Mouse (Mus musculus) bone marrow macrophage, adult 2 months (primary cell): ENCODE data around the gene Pde8a. TPM values are rescaled to one million over a fixed set of nuclear protein-coding genes. Genes with fewer than 3 reads are reported as not detected.

Experiments
- H3K27ac ChIP-seq: 2 replicates; pipeline ENCODE4 v1.5.1; 2012; ENCODE audit warnings: low read depth, low read length; ENCODE audit not compliant: insufficient read depth
- H3K4me1 ChIP-seq: 2 replicates; pipeline ENCODE4 v1.6.1; 2012; ENCODE audit warnings: low read length; ENCODE audit not compliant: control insufficient read depth, insufficient read depth
- H3K4me3 ChIP-seq: 2 replicates; pipeline ENCODE4 v1.5.1; 2012; ENCODE audit warnings: mild to moderate bottlenecking, low read length, moderate library complexity; ENCODE audit not compliant: insufficient read depth
- CTCF ChIP-seq: IDR thresholded peaks from 2 replicates; pipeline ENCODE4 v1.5.1; 2012; ENCODE audit warnings: low read depth, mild to moderate bottlenecking, low read length, moderate library complexity
- POLR2A ChIP-seq: IDR thresholded peaks from 2 replicates; pipeline ENCODE4 v1.6.1; 2012; ENCODE audit warnings: mild to moderate bottlenecking, low read depth, low read length, borderline replicate concordance
- polyA plus RNA-seq: library from polyadenylated mRNA; stranded (reverse); fragments of >200 nt; gene quantifications from 2 replicates; pipeline ENCODE4 v1.2.4, GENCODE M21; 2012; ENCODE audit not compliant: missing spikeins, insufficient read depth, insufficient read length

Pde8a gene
- polyA plus RNA-seq, 1 experiment: 31.7 TPM

DNA sequence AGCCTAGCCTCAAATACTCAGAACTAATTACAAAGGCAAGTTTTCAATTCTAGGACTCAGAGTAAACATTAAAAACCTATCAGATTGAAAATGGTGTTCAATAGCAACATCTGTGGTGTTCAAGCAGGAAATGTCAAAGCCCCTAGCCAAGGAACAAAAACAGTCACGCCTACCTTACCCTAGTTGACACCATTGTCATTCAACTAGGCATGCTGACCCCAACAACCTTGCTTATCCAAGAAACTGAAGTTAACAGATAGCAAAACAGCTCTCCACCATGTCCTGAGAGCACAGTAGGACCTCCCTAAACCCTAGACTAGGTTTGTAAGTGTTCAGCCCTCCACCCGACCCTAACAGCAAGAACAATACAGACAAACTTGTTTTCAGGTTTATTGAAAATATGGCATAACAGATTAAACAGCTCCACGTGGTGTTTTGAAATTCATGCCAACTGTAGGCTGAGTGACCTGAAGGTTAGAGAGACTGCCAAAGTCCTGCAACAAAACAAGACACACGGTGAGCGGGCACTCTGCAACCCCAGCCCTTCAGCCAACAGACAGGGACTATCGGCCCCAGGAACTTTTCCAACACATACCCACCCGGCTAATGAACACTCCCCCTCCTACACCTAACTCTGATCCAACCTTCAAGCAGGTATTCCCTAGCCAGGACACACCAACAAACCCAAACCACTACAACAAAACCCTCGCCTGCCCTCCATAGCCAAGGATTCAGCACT lies 129.1 kb downstream of the Pde8a start:
- H3K4me1 ChIP-seq: peaks cover 26% of the 10 kb centered on the region
- peak overlapping the region; percentile 100 for H3K4me3 ChIP-seq
- 0 out of 2 replicates have a peak overlapping the region, but pooled peaks have one; percentile 4 for H3K27ac ChIP-seq
- TF ChIP-seq CTCF (no peak), POLR2A (no peak)

DNA sequence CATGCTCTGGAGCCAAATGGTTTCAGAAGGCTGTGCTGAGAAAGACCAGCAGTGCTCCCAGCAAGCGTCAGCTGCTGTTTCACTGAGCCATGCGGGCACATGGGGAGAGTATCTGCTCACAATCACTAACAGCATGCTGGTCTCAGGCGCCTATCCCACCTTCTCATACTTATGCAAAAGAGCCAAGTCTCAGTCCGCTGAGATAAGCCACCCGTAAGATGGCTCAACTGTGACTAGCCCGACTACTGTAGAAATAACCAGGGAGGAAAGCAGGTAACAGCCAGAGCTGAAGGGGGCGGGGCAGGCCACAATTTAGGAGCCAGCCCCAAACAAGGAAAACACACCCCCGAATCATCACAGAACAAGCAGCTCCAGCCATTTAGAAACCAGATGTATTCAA lies 129.9 kb downstream of the Pde8a start:
- Histone ChIP-seq H3K4me1 (peaks cover 33% of the 10 kb centered on the region), H3K27ac (no peak overlapping the region), H3K4me3 (peak overlapping the region; percentile 100)
- TF ChIP-seq CTCF: no peak
- TF ChIP-seq POLR2A: no peak

DNA sequence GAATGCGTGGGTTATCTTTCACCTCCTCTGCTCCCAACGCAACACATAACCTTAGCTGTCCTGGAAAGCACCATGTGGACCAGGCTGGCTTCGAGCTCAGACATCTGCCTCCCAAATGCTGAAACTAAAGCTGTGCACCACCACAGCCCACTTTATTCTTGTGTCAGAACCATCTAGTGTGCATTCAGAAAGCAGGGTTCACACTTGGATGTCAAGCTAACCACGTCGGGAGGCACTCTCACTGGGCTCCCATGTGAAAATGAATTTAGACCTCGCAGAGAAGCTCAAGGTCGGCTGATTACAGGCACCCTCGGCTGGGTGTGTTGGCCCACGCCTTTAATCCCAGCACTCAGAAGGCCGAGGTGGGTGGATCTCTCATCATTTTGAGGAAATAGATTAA lies 130.4 kb downstream of the Pde8a start:
- H3K4me3 ChIP-seq: peak overlapping the region; percentile 100
- 0 out of 2 replicates have a peak overlapping the region, but pooled peaks have one; percentile 62 for H3K27ac ChIP-seq
- TF ChIP-seq POLR2A: no peak
- no peak for TF ChIP-seq CTCF
- peaks cover 33% of the 10 kb centered on the region for H3K4me1 ChIP-seq

DNA sequence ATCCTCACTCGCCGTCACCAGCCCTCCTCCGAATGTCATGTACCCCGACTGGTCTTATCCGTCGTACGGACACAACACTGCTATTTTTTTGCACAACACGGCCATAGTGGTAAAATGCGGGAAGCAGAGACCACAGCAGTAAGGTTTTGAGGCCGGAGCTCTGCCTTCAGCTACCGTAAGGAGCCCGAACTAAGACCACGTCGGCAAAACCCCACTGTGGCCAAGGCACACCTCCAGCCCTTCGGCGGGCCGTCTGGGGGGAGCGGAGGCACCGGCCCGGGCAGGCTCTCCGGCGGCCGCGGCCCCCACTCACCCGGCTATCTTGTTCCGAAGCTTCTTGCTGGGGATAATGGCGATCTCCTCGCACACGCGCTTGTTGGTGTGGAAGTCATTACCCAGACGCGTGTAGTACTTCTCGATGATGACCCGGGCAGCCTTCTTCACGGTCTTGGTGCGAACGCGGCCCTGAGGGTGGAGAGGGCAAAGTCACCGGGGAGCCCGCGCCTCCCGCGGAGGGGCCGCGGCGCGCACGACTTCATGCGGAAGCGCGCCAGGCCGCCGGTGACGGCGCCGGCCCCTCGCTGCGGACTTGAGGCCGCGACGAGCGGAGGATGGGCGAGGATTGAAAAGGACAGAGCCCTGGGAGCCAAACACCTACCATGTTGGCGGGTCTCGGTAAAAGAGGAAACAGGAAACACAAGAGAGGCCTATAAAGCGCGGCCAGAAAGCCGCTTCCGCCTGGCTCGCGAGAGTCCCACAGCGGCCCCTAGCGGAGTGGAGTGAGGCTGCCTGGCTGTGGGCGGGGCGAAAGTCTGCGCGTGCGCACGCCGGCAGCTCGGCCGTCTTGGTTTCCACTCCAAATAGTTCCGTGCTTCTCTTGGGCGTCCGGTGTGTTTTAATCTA lies 131.4 kb downstream of the Pde8a start, which contains the start of gene Rps17:
Gene Rps17, minus strand, starts transcription at position 711 of the 903 bp plus-strand sequence.
- peak; percentile 43; the same call in 1 of the 2 replicates for TF ChIP-seq CTCF
- no peak for TF ChIP-seq POLR2A
- peaks cover 33% of the 10 kb centered on the region for H3K4me1 ChIP-seq

DNA sequence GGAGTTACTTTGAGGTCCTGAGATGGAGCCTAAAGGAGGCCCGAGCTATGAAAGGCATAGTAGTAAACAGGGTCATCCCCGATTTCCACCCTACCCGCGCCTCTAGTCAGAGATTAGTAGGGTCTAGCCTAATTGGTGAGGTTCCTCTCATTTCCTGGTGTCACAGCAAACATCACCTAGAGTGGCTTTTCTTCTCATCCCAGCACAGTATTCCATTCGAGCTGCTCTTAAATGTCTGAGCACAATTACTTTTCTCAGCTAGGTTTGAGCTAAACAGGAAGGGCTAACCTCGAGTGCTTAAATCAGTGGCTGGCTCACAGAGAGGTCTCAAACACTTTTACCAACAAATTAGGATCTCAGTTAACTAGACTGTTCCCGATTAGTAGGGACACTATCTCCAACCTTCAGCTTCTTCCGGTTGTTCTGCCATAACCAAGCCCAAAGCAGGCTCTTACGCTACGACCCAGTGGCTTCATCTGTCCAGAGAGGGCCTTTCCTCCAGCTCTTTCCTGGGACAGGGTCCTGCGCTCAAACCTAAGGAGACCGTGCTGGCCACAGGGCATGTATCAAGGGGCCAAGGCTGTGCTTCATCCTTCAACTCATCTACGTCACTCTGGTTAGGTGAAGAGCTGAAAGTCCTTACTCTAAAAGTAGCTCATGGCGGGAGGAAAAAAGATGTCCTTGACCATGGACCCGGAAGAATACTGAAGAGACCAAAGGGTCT lies 132.2 kb downstream of the Pde8a start:
- TF ChIP-seq POLR2A (no peak), CTCF (no peak)
- peak overlapping the region; percentile 54 for H3K27ac ChIP-seq
- peak overlapping the region; percentile 66 for H3K4me3 ChIP-seq
- H3K4me1 ChIP-seq: peaks cover 33% of the 10 kb centered on the region

More for the DNA sequence above, 131.4 kb downstream of the Pde8a start, which contains the start of gene Rps17:
- peak within 1 kb of the TSS; percentile 100 for H3K4me3 ChIP-seq
- H3K27ac ChIP-seq: peak within 1 kb of the TSS; percentile 62

DNA sequence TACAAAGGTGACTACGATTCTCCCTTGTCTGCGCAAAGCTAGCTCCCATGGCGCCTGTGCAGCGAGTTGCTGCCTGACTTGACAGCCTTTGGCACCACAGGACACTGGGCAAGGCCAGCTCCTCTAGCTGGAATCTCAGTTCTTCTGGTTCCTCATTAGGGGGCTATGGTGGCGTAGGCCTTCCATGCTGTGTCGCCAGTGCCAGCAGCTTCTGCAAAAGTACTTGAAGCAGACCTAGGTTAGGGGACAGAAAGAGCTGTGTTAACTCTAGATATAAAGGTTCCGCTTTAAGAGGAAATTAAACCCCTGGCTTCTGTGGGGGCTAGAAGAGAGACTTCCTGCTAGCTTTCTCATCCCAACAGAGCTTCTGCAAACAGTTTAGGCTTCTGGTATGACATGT lies 134.8 kb downstream of the Pde8a start:
- Histone ChIP-seq H3K4me1 (peaks cover 28% of the 10 kb centered on the region), H3K4me3 (no peak overlapping the region), H3K27ac (peak overlapping the region; percentile 87)
- no peak for TF ChIP-seq CTCF
- no peak for TF ChIP-seq POLR2A

DNA sequence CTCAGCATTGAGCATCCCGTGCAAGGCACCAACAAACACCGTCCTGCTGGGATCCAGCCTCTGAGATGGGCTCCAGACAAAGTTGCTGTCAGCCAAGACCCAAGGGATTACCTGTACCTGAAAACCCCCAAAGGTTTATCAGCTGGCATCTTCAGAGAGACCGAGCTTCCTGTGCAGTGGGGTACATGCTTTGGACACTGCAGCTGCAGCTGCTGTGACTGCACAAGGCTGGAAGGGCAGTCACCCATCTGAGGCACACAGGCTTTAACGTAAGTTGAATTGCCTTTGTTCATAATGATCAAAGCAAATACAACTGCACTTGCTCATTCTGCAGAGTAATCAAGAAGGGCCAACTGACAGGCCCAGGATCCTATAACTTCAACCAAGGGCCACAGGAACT lies 138.4 kb downstream of the Pde8a start:
- TF ChIP-seq CTCF (no peak), POLR2A (no peak)
- peaks cover 13% of the 10 kb centered on the region for H3K4me1 ChIP-seq
- no peak overlapping the region for H3K4me3 ChIP-seq
- no peak overlapping the region for H3K27ac ChIP-seq

DNA sequence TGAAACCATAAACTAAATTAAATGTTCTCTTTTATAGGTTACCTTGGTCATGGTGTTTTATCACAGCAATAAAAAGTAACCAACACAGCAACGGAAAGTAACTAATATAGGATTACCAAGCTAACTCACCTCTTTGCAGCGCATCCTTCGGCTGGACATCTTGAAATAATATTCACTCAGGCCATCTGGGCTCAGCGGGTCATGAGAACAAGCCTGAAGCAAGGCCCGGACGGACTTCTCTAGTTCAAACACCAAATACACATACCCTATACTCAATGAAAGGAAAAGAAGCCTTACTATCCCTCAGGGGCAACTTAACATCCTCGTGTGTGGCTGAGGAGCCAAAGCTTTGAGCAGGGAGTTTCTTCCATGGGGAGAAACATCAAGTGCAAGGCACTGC lies 142.3 kb downstream of the Pde8a start:
- Histone ChIP-seq H3K27ac (no peak overlapping the region), H3K4me3 (no peak overlapping the region), H3K4me1 (no peaks in the 10 kb centered on the region)
- no peak for TF ChIP-seq CTCF

DNA sequence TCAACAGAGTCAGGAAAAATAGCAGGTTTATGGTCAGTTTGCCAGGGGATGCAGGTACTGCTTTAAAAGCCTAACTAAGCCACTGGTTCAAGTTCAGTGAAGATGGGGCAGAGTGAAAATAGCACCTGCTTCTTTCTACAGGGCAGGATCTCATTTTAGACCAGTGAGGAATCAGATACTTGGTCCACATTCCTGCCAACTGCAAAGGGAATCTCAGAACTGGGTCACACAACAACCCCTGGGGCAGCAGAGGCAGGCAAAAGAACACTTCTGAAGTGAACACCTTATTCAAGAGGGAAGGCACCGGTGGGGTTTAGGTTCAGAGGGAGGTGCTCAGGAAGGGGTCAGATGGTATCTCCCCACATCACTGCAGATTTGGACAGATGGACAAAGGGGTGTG lies 143.0 kb downstream of the Pde8a start:
- TF ChIP-seq CTCF (no peak), POLR2A (no peak)
- H3K4me1 ChIP-seq: no peaks in the 10 kb centered on the region
- no peak overlapping the region for H3K27ac ChIP-seq
- H3K4me3 ChIP-seq: no peak overlapping the region

DNA sequence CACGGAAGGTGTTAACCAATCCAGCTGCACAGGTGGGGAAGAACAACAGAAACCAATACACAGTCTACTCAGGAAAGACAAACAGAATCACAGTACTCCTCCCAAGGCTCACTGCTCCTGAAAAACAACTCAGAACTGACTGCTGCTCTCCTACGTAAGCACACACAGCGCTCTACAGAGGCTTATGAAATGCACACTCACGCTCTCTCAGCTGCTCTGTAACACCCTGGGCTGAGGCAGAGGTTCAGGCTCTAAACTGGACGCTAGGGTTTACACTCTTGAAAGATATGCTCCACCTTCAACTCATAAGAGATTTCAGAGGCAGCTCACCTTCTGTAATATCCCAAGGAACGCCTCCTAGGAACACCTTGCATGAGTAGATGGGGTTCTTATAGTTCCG lies 143.6 kb downstream of the Pde8a start:
- no peak for TF ChIP-seq POLR2A
- TF ChIP-seq CTCF: no peak
- no peaks in the 10 kb centered on the region for H3K4me1 ChIP-seq
- no peak overlapping the region for H3K4me3 ChIP-seq
- no peak overlapping the region for H3K27ac ChIP-seq
